Mouse (Mus musculus) liver, embryonic 14.5 days (tissue): ENCODE results near the gene Txk.

Experiments used
- CTCF ChIP-seq: IDR thresholded peaks from 2 replicates; pipeline ENCODE4 v1.5.1; 2016; ENCODE audit warnings: antibody characterized with exemption, low read depth, control low read depth
- EP300 ChIP-seq: IDR thresholded peaks from 2 replicates; pipeline ENCODE4 v1.6.1; 2016; ENCODE audit warnings: antibody characterized with exemption, low read depth

- TF ChIP-seq CTCF (no peak), EP300 (no peak)
Observed at GRCm38 (mm10) chr5:72736868-72737267, 15.7 kb downstream of the Txk start.
